Mouse (Mus musculus): Measurements from ENCODE around the gene Scp2. TPM values are rescaled to one million over a fixed set of nuclear protein-coding genes. Genes with fewer than 3 reads are reported as not detected.

The Scp2 gene
- total and polyA plus RNA-seq, 2 experiments from 2014 or later: 160 to 243 TPM

DNA sequence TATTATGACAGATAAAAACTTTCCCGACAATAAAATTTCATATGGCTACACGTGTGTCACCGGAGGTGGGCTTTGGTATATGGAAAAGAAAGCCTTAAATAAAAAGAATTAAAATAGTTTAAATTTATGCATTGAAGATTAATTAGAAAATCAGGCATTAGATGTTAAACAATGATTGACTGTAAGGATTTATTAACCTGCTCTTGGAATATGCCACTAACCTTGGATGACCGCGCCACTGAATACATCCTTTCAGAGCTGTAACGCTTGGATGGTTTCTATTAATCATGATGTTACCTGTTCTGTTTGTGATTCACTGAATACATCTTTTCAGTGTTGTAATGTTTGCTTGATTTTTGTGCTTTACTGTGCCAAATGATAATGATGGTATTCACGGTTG lies 35.1 kb downstream of the Scp2 start:
- DNase-seq (ENCODE audit: low spot score) (no peak), ATAC-seq (ENCODE audit: insufficient read depth, low read depth) (no peak)
- Histone ChIP-seq H3K27me3 (ENCODE audit: control insufficient read depth, insufficient read depth, low read length) (no peaks in the 10 kb centered on the region), H3K9ac (replicated peaks; ENCODE audit: low read depth, low read length) (no peak overlapping the region), H3K27ac (ENCODE audit: low read depth) (no peak overlapping the region), H3K4me1 (ENCODE audit: control insufficient read depth, insufficient read depth) (no peaks in the 10 kb centered on the region), H3K36me3 (replicated peaks; ENCODE audit: control insufficient read depth, insufficient read depth, low read length) (0 out of 2 replicates have a peak, but pooled peaks cover 14% of the 10 kb centered on the region), H3K4me2 (ENCODE audit: low read depth, low read length) (no peak overlapping the region), H3K9me3 (replicated peaks; ENCODE audit: control insufficient read depth, low read length) (no peaks in the 10 kb centered on the region), H3K4me3 (ENCODE audit: low read depth, low read length) (no peak overlapping the region)
- 91% methylated on average over 7 of the region's 7 CpGs for WGBS
- TF ChIP-seq CTCF (IDR thresholded peaks at IDR 0.05; ENCODE audit: low read depth) (no peak), EP300 (IDR thresholded peaks at IDR 0.05; ENCODE audit: low read depth) (no peak)

DNA sequence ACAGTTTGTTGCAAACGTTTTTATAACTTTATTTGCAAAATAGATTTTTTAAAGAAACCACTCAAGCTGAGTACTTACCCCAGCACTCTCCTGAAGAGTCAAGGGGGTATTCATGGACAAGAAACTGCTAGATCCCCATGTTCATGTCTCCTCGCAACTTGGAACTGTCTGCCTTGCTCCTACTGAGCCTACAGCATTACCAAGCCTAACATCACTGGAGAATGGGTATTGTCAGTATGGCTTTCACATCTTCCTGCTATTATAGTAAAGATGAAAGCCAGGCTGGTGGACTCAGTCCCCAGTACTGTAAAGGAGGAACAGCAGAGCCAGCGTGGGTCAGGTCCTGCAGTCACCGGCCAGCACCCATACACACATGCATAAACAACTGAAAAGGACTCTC lies 48.5 kb downstream of the Scp2 start, which contains the start of gene Podn:
TSS of gene Podn (minus strand) at position 101 of the 400 bp plus-strand sequence.
- no peak within 1 kb of the TSS for H3K27ac ChIP-seq (ENCODE audit: low read depth)
- no peak within 1 kb of the TSS for H3K4me2 ChIP-seq (ENCODE audit: low read depth, low read length)
- no peak for TF ChIP-seq CTCF (IDR thresholded peaks at IDR 0.05; ENCODE audit: low read depth)
- TF ChIP-seq EP300 (IDR thresholded peaks at IDR 0.05; ENCODE audit: low read depth): no peak
- H3K36me3 ChIP-seq (replicated peaks; ENCODE audit: control insufficient read depth, insufficient read depth, low read length): peaks cover 15% of the 10 kb centered on the region; the same call in 1 of the 2 replicates
- no peaks in the 10 kb centered on the region for H3K9me3 ChIP-seq (replicated peaks; ENCODE audit: control insufficient read depth, low read length)
- ATAC-seq (ENCODE audit: insufficient read depth, low read depth): no peak
- H3K4me1 ChIP-seq (ENCODE audit: control insufficient read depth, insufficient read depth): no peaks in the 10 kb centered on the region
- no peak within 1 kb of the TSS for H3K9ac ChIP-seq (replicated peaks; ENCODE audit: low read depth, low read length)
- WGBS: 76% methylated on average over 4 of the region's 4 CpGs
- no peak for DNase-seq (ENCODE audit: low spot score)
- no peaks in the 10 kb centered on the region for H3K27me3 ChIP-seq (ENCODE audit: control insufficient read depth, insufficient read depth, low read length)
- no peak within 1 kb of the TSS for H3K4me3 ChIP-seq (ENCODE audit: low read depth, low read length)

DNA sequence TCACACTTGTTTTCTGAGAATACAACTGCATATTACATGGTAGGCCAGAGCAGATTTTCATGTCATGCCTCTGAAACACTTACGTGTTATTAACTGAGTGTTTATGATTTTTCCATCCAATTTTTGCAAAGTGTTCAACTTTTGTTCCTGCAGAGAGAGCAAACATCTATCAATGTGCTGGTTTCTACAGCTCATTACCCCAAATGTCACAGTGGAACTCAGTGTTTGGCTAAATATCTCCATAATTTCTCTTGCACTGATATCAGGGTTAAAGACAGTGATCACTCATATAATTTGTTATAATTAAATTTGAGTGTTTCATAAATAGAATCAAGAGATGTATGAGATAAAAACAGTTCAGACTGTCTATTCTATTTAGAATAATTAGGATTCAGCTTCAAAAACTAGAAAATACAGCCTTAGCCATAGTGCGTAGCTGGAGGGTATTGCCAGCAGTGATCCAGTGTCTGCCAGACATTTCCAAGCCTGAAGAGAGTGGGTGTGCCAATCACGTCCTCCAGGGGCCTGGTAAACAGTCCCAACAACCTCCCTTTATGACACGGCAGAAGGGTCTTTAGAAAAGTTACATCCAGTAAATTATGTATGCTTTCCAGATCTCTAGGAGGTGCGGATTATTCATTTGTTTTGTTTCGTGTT lies 51.9 kb downstream of the Scp2 start:
- no peak overlapping the region for H3K4me3 ChIP-seq (ENCODE audit: low read depth, low read length)
- no peak overlapping the region for H3K4me2 ChIP-seq (ENCODE audit: low read depth, low read length)
- H3K4me1 ChIP-seq (ENCODE audit: control insufficient read depth, insufficient read depth): no peaks in the 10 kb centered on the region
- no peak overlapping the region for H3K27ac ChIP-seq (ENCODE audit: low read depth)
- no peak overlapping the region for H3K9ac ChIP-seq (replicated peaks; ENCODE audit: low read depth, low read length)
- TF ChIP-seq CTCF (IDR thresholded peaks at IDR 0.05; ENCODE audit: low read depth): no peak
- no peak for TF ChIP-seq EP300 (IDR thresholded peaks at IDR 0.05; ENCODE audit: low read depth)
- 84% methylated on average over 6 of the region's 6 CpGs for WGBS
- H3K36me3 ChIP-seq (replicated peaks; ENCODE audit: control insufficient read depth, insufficient read depth, low read length): 0 out of 2 replicates have a peak, but pooled peaks cover 12% of the 10 kb centered on the region
- ATAC-seq (ENCODE audit: insufficient read depth, low read depth) (no peak), DNase-seq (ENCODE audit: low spot score) (no peak)
- no peaks in the 10 kb centered on the region for H3K27me3 ChIP-seq (ENCODE audit: control insufficient read depth, insufficient read depth, low read length)
- no peaks in the 10 kb centered on the region for H3K9me3 ChIP-seq (replicated peaks; ENCODE audit: control insufficient read depth, low read length)

DNA sequence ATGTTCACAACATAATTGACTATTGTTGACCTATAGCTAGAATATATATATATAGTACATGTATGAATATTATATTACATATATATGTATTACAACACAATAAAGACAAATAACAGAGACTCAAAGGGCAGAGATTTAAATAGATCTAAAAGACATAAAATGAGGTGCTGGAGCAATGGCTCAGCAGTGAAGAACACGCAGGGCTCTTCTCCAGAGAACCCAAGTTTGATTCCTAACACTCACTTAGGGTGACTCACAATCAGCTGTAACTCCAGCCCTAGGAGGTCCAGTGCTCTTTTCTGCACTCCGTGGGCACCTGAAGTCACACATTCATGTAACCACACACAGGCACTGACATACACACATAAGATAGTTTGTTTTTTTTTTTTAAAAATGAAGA lies 60.8 kb downstream of the Scp2 start:
- Histone ChIP-seq H3K4me2 (ENCODE audit: low read depth, low read length) (no peak overlapping the region), H3K9ac (replicated peaks; ENCODE audit: low read depth, low read length) (no peak overlapping the region), H3K4me1 (ENCODE audit: control insufficient read depth, insufficient read depth) (no peaks in the 10 kb centered on the region), H3K9me3 (replicated peaks; ENCODE audit: control insufficient read depth, low read length) (no peaks in the 10 kb centered on the region), H3K27me3 (ENCODE audit: control insufficient read depth, insufficient read depth, low read length) (no peaks in the 10 kb centered on the region), H3K36me3 (replicated peaks; ENCODE audit: control insufficient read depth, insufficient read depth, low read length) (0 out of 2 replicates have a peak, but pooled peaks cover 4% of the 10 kb centered on the region), H3K27ac (ENCODE audit: low read depth) (no peak overlapping the region), H3K4me3 (ENCODE audit: low read depth, low read length) (no peak overlapping the region)
- DNase-seq (ENCODE audit: low spot score): no peak
- no peak for ATAC-seq (ENCODE audit: insufficient read depth, low read depth)
- no peak for TF ChIP-seq CTCF (IDR thresholded peaks at IDR 0.05; ENCODE audit: low read depth)
- 82% methylated on average over 2 of the region's 2 CpGs for WGBS

DNA sequence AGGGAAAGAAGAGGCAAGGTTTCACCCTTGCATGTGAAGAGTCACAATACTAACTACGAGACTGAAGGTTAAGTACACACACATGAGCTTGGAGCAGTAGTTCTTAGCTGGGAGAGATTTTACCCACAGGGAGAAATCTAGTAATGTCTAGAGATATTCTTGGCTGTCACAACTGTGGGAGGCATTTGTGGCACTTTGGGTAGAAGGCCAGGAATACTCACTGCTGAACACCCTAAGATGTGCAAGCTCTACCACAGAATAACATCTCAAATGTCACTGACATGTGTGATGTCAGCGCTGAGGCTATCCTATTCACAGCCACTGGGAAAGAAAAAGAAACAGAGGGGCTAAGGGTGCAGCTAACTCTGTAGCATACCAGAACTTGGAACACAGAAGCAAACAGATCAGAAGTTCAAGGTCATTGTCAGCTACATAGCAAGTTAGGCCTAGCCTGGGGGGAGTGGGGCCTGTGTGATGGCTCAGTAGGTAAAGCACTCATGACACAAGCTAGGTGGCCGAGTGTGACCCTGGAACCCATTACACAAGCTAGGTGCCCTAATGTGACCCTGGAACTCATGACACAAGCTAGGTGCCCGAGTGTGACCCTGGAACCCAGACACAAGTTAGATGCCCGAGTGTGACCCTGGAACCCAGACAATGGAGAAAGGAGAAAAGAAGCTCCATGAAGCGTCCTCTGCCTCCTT lies 61.6 kb downstream of the Scp2 start:
- Histone ChIP-seq H3K36me3 (replicated peaks; ENCODE audit: control insufficient read depth, insufficient read depth, low read length) (0 out of 2 replicates have a peak, but pooled peaks cover 4% of the 10 kb centered on the region), H3K27ac (ENCODE audit: low read depth) (no peak overlapping the region), H3K4me3 (ENCODE audit: low read depth, low read length) (no peak overlapping the region), H3K9ac (replicated peaks; ENCODE audit: low read depth, low read length) (no peak overlapping the region), H3K9me3 (replicated peaks; ENCODE audit: control insufficient read depth, low read length) (no peaks in the 10 kb centered on the region), H3K27me3 (ENCODE audit: control insufficient read depth, insufficient read depth, low read length) (no peaks in the 10 kb centered on the region), H3K4me2 (ENCODE audit: low read depth, low read length) (no peak overlapping the region), H3K4me1 (ENCODE audit: control insufficient read depth, insufficient read depth) (no peaks in the 10 kb centered on the region)
- TF ChIP-seq EP300 (IDR thresholded peaks at IDR 0.05; ENCODE audit: low read depth): no peak
- WGBS: 79% methylated on average over 6 of the region's 6 CpGs
- DNase-seq (ENCODE audit: low spot score) (no peak), ATAC-seq (ENCODE audit: insufficient read depth, low read depth) (no peak)

All from heart, postnatal 0 days (tissue).